Mouse (Mus musculus): ENCODE results near the gene Lbh.

DNA sequence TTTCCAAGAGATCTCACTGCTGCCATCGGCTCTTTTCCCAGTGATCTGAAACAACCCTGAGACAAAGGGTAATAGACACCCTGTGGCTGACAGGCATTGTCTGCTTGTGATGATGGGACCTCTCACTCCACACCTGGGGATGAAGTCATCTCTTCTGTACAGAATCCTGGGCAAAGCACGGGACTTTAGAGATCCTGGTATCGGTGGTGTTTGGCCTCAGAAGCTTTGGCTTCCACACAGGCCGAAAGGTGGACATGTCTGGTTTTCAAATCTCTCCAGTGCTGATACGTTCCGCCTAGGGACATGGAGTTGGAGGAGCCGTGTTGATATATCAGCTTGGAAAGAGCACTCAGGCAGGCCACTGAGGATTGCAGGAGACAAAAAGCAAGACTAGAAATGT lies 13.2 kb upstream of the Lbh start:
- TF ChIP-seq CTCF (IDR thresholded peaks at IDR 0.05; ENCODE audit: low read depth, low read length) = no peak
- no peak for TF ChIP-seq POLR2A (IDR thresholded peaks at IDR 0.05; ENCODE audit: insufficient read depth, low read length)
- no peak for TF ChIP-seq EP300 (IDR thresholded peaks at IDR 0.05; ENCODE audit: insufficient read depth, low read depth, low read length)

All from ES-Bruce4 (cell line).